Mouse (Mus musculus): Measurements from ENCODE around the gene Otos. TPM values are rescaled to one million over a fixed set of nuclear protein-coding genes. Genes with fewer than 3 reads are reported as not detected.

The Otos gene
- polyA plus RNA-seq, 1 experiment from 2014 or later = 0.35 TPM

Other genes starting within 250 kb of the Otos start
- 303 and 308 TPM in 2 replicates for gene Ndufa10, start 175.0 kb downstream of the Otos start, polyA plus RNA-seq (2015; fragmentation: Nextera tagmentation; extraction: Ambion mirVana)
- not detected in 2 replicates for gene Olfr1416, start 163.7 kb downstream of the Otos start, polyA plus RNA-seq (2015; fragmentation: Nextera tagmentation; extraction: Ambion mirVana)
- not detected in 2 replicates for gene Olfr1415, start 152.7 kb downstream of the Otos start, polyA plus RNA-seq (2015; fragmentation: Nextera tagmentation; extraction: Ambion mirVana)
- not detected in 2 replicates for gene Olfr1414, start 130.2 kb downstream of the Otos start, polyA plus RNA-seq (2015; fragmentation: Nextera tagmentation; extraction: Ambion mirVana)
- gene Olfr1413, start 77.5 kb downstream of the Otos start, polyA plus RNA-seq (2015; fragmentation: Nextera tagmentation; extraction: Ambion mirVana) = not detected in 2 replicates
- not detected in 2 replicates for gene Olfr1412, start 63.1 kb downstream of the Otos start, polyA plus RNA-seq (2015; fragmentation: Nextera tagmentation; extraction: Ambion mirVana)
- gene Olfr1411, start 54.4 kb downstream of the Otos start, polyA plus RNA-seq (2015; fragmentation: Nextera tagmentation; extraction: Ambion mirVana) = not detected in 2 replicates
- gene Olfr1410, start 43.1 kb downstream of the Otos start, polyA plus RNA-seq (2015; fragmentation: Nextera tagmentation; extraction: Ambion mirVana) = not detected in 2 replicates
- not detected in 2 replicates for gene Olfr12, start 31.1 kb downstream of the Otos start, polyA plus RNA-seq (2015; fragmentation: Nextera tagmentation; extraction: Ambion mirVana)
- gene Cops9, start 6.9 kb downstream of the Otos start, polyA plus RNA-seq (2015; fragmentation: Nextera tagmentation; extraction: Ambion mirVana) = 526 and 562 TPM in 2 replicates
- 62.3 and 66.1 TPM in 2 replicates for gene Gpc1, start 182.8 kb upstream of the Otos start, polyA plus RNA-seq (2015; fragmentation: Nextera tagmentation; extraction: Ambion mirVana)